Mouse (Mus musculus): ENCODE data around the gene Stxbp5l. TPM values are rescaled to one million over a fixed set of nuclear protein-coding genes. Genes with fewer than 3 reads are reported as not detected.

Stxbp5l gene
- polyA plus RNA-seq, 1 experiment from 2014 or later: 0.04 TPM

DNA sequence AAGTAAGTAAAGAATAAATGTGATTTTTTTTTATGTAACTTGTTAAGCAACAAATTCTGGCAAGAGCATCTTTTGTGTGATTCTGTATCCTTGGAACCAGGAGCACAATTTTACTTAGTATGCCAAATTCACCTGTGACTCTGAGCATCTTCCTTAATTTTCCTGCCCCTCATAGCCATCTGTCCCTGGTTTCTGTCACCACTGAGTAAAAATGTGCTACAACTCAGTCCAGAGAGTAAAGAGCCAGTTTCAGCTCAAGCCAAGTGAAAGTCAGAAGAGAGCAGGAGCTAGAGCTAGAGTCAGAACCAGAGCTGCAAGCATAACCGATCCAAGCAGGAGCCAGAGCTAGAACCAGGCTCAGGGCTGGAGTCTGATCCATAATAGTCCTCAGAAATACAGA lies 46.6 kb downstream of the Stxbp5l start:
- Histone ChIP-seq H3K27ac (ENCODE audit: low read length) (no peak overlapping the region), H3K4me2 (replicated peaks; ENCODE audit: low read depth, low read length) (no peak overlapping the region), H3K36me3 (ENCODE audit: insufficient read depth, low read length) (no peaks in the 10 kb centered on the region), H3K9me3 (ENCODE audit: low read length) (no peaks in the 10 kb centered on the region), H3K9ac (replicated peaks; ENCODE audit: low read depth) (no peak overlapping the region), H3K27me3 (replicated peaks; ENCODE audit: insufficient read depth, low read length) (no peaks in the 10 kb centered on the region), H3K4me3 (ENCODE audit: low read depth, low read length) (no peak overlapping the region), H3K4me1 (ENCODE audit: insufficient read depth, low read depth, low read length) (no peaks in the 10 kb centered on the region)
- no peak for TF ChIP-seq CTCF (IDR thresholded peaks at IDR 0.05)
- TF ChIP-seq EP300 (IDR thresholded peaks at IDR 0.05): no peak
- 74% methylated on average over 1 of the region's 1 CpGs for WGBS
- no peak for ATAC-seq
- no peak for DNase-seq (ENCODE audit: low spot score)

DNA sequence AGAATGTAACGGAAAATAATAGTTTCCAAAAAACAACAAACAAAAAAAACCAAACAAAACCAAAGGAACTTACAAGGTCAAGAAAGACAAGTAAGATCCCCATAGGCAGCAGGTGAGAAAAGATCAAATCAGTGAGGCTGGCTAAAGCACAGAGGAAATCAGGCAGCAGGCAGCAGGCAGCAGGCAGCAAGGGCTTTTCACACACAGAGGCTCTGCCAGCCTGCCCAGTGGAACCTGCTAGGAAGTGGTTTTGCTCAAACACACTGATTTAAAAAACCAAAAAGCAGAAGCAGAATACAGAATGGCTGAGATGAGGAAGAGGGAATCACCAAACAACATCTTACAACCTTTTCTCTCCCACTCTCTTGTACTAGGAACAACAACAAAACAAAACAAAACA lies 47.2 kb downstream of the Stxbp5l start:
- no peak for TF ChIP-seq CTCF (IDR thresholded peaks at IDR 0.05)
- TF ChIP-seq EP300 (IDR thresholded peaks at IDR 0.05): no peak
- no peak for ATAC-seq
- Histone ChIP-seq H3K36me3 (ENCODE audit: insufficient read depth, low read length) (no peaks in the 10 kb centered on the region), H3K4me3 (ENCODE audit: low read depth, low read length) (no peak overlapping the region), H3K27me3 (replicated peaks; ENCODE audit: insufficient read depth, low read length) (no peaks in the 10 kb centered on the region), H3K9ac (replicated peaks; ENCODE audit: low read depth) (no peak overlapping the region), H3K27ac (ENCODE audit: low read length) (no peak overlapping the region), H3K9me3 (ENCODE audit: low read length) (no peaks in the 10 kb centered on the region), H3K4me1 (ENCODE audit: insufficient read depth, low read depth, low read length) (no peaks in the 10 kb centered on the region), H3K4me2 (replicated peaks; ENCODE audit: low read depth, low read length) (no peak overlapping the region)
- 67% methylated on average over 1 of the region's 1 CpGs for WGBS
- DNase-seq (ENCODE audit: low spot score): no peak

DNA sequence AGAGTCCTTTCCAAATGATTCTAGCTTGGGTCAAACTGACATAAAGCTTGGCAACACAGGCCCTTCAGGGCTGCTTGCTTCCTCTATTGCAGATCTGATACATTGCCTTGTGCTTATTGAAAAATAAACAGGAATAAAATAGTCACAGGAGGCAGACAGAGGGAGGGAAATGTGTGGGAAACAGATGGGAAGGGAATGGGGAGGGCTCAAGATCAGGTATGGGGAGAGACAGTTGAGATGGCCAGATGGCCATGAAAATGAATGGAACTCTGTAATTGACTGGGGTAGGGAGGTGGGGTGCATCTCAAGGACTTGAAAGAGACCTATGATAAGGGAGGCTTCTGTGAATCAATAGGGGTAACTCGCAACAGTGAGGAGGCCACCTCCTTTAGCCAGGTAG lies 80.3 kb downstream of the Stxbp5l start:
- Histone ChIP-seq H3K4me3 (ENCODE audit: low read depth, low read length) (no peak overlapping the region), H3K9me3 (ENCODE audit: low read length) (no peaks in the 10 kb centered on the region), H3K4me1 (ENCODE audit: insufficient read depth, low read depth, low read length) (no peaks in the 10 kb centered on the region), H3K9ac (replicated peaks; ENCODE audit: low read depth) (no peak overlapping the region), H3K27ac (ENCODE audit: low read length) (no peak overlapping the region), H3K4me2 (replicated peaks; ENCODE audit: low read depth, low read length) (no peak overlapping the region), H3K36me3 (ENCODE audit: insufficient read depth, low read length) (no peaks in the 10 kb centered on the region), H3K27me3 (replicated peaks; ENCODE audit: insufficient read depth, low read length) (no peaks in the 10 kb centered on the region)
- ATAC-seq (no peak), DNase-seq (ENCODE audit: low spot score) (no peak)
- TF ChIP-seq EP300 (IDR thresholded peaks at IDR 0.05) (no peak), CTCF (IDR thresholded peaks at IDR 0.05) (no peak)
- WGBS: 75% methylated on average over 1 of the region's 1 CpGs

DNA sequence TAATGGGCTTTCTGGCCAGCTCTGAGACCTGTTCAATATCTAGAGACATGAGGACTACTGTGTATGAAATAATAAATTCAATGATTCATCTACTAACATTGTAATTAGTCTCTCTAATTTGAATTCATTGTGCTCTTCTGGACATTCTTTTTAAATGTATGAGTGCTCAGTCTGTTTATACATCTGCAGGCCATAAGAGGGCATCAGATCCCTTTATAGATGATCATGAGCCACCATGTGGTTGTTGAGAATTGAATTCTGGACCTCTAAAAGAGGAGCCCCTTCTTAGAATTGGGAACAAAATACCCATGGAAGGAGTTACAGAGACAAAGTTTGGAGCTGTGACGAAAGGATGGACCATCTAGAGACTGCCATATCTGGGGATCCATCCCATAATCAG lies 92.2 kb downstream of the Stxbp5l start:
- Histone ChIP-seq H3K4me1 (ENCODE audit: insufficient read depth, low read depth, low read length) (no peaks in the 10 kb centered on the region), H3K27ac (ENCODE audit: low read length) (no peak overlapping the region), H3K4me2 (replicated peaks; ENCODE audit: low read depth, low read length) (no peak overlapping the region), H3K9ac (replicated peaks; ENCODE audit: low read depth) (no peak overlapping the region), H3K9me3 (ENCODE audit: low read length) (no peaks in the 10 kb centered on the region), H3K27me3 (replicated peaks; ENCODE audit: insufficient read depth, low read length) (no peaks in the 10 kb centered on the region), H3K36me3 (ENCODE audit: insufficient read depth, low read length) (no peaks in the 10 kb centered on the region), H3K4me3 (ENCODE audit: low read depth, low read length) (no peak overlapping the region)
- no peak for ATAC-seq
- peak; percentile 26 for DNase-seq (ENCODE audit: low spot score)
- TF ChIP-seq EP300 (IDR thresholded peaks at IDR 0.05) (no peak), CTCF (IDR thresholded peaks at IDR 0.05) (peak; percentile 58)
- no CpG with 5 or more reads among the region's 1 CpGs for WGBS

DNA sequence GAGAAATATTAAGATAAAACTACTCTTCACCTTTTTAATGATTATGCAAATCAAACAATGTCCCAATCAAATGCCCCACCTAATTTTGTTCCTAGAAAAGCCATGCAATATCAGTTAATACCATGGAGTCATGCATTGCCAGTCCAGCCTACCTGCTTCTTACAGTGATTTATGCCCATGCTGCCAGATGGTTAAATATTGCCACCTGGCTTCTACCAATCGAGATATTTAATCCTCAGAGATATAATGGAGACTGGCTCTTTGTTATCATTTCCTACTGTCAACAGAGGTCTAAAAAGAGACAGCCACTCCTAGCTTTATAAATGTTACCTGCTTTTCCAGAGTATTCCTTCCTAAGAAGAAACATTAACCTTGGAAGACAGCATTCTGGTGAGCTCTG lies 104.6 kb downstream of the Stxbp5l start:
- TF ChIP-seq EP300 (IDR thresholded peaks at IDR 0.05) (no peak), CTCF (IDR thresholded peaks at IDR 0.05) (no peak)

DNA sequence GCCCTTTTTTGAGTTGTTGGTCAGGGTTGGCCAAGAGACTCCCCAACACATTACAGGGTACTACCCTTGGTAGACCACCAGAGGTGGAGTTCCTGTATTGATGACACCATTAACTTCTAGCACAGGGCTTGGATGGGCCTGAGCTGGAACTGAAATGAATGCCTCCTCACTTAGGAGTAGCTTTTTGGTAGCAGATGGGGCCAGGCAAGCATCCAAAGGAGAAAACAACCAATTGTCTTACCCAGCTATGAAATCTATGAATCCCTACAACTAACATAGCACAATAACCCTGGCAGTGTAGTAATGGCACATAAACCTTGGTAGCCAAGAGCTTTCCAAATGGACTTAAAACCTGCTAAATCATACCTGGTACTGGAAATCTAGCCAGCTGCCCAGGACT lies 111.1 kb downstream of the Stxbp5l start:
- no peak overlapping the region for H3K4me2 ChIP-seq (replicated peaks; ENCODE audit: low read depth, low read length)
- H3K27ac ChIP-seq (ENCODE audit: low read length): no peak overlapping the region
- DNase-seq (ENCODE audit: low spot score) (no peak), ATAC-seq (no peak)
- H3K4me1 ChIP-seq (ENCODE audit: insufficient read depth, low read depth, low read length): no peaks in the 10 kb centered on the region
- no peaks in the 10 kb centered on the region for H3K9me3 ChIP-seq (ENCODE audit: low read length)
- H3K27me3 ChIP-seq (replicated peaks; ENCODE audit: insufficient read depth, low read length): no peaks in the 10 kb centered on the region
- H3K9ac ChIP-seq (replicated peaks; ENCODE audit: low read depth): no peak overlapping the region
- H3K36me3 ChIP-seq (ENCODE audit: insufficient read depth, low read length): no peaks in the 10 kb centered on the region
- H3K4me3 ChIP-seq (ENCODE audit: low read depth, low read length): no peak overlapping the region
- TF ChIP-seq EP300 (IDR thresholded peaks at IDR 0.05) (no peak), CTCF (IDR thresholded peaks at IDR 0.05) (no peak)

More for the DNA sequence above, 104.6 kb downstream of the Stxbp5l start:
- no peak overlapping the region for H3K27ac ChIP-seq (ENCODE audit: low read length)
- no peaks in the 10 kb centered on the region for H3K27me3 ChIP-seq (replicated peaks; ENCODE audit: insufficient read depth, low read length)
- no peaks in the 10 kb centered on the region for H3K9me3 ChIP-seq (ENCODE audit: low read length)
- H3K4me1 ChIP-seq (ENCODE audit: insufficient read depth, low read depth, low read length): no peaks in the 10 kb centered on the region
- ATAC-seq (no peak), DNase-seq (ENCODE audit: low spot score) (no peak)
- H3K4me2 ChIP-seq (replicated peaks; ENCODE audit: low read depth, low read length): no peak overlapping the region
- H3K9ac ChIP-seq (replicated peaks; ENCODE audit: low read depth): no peak overlapping the region
- H3K36me3 ChIP-seq (ENCODE audit: insufficient read depth, low read length): no peaks in the 10 kb centered on the region
- WGBS: 45% methylated on average over 1 of the region's 1 CpGs
- H3K4me3 ChIP-seq (ENCODE audit: low read depth, low read length): no peak overlapping the region

DNA sequence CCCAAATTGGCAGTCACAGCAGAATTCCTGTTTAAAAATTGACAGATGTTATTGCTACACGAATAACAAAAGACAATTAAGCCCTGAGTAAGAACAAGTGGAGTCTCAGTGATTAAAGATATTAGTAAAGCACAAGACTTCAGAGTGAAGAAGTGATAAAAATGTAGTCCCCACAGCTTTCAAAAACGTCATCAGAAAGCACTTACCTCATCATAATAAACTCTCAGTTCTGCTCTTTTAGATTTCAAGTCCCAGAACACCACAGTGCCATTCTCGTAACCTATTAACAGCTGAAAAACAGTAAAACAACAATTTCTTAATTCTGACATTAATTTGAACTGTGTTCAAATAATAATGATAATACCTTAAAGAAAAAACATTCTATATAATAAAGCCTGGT lies 123.1 kb downstream of the Stxbp5l start:
- TF ChIP-seq CTCF (IDR thresholded peaks at IDR 0.05) (no peak), EP300 (IDR thresholded peaks at IDR 0.05) (no peak)
- H3K4me2 ChIP-seq (replicated peaks; ENCODE audit: low read depth, low read length): no peak overlapping the region
- no peaks in the 10 kb centered on the region for H3K4me1 ChIP-seq (ENCODE audit: insufficient read depth, low read depth, low read length)
- H3K4me3 ChIP-seq (ENCODE audit: low read depth, low read length): no peak overlapping the region
- H3K27me3 ChIP-seq (replicated peaks; ENCODE audit: insufficient read depth, low read length): no peaks in the 10 kb centered on the region
- H3K36me3 ChIP-seq (ENCODE audit: insufficient read depth, low read length): no peaks in the 10 kb centered on the region
- ATAC-seq (no peak), DNase-seq (ENCODE audit: low spot score) (no peak)
- H3K9ac ChIP-seq (replicated peaks; ENCODE audit: low read depth): no peak overlapping the region
- H3K9me3 ChIP-seq (ENCODE audit: low read length): no peaks in the 10 kb centered on the region
- H3K27ac ChIP-seq (ENCODE audit: low read length): no peak overlapping the region
- 44% methylated on average over 3 of the region's 3 CpGs for WGBS
